Mouse (Mus musculus): ENCODE data around the gene Llcfc1. TPM values are rescaled to one million over a fixed set of nuclear protein-coding genes. Genes with fewer than 3 reads are reported as not detected.

Llcfc1 gene
- polyA plus RNA-seq (2012; rRNA removed; ENCODE audit: low replicate concordance), result 0.19 TPM in 1 of 2 replicates, not detected in the other

GRCm38 (mm10) chr6:41684131-41684530, at the start of gene Llcfc1:
Gene Llcfc1, plus strand, starts transcription at chr6:41684431.

GRCm38 (mm10) chr6:41636178-41636577, 48.1 kb upstream of the Llcfc1 start, which contains the start of gene Trpv6:
Gene Trpv6, minus strand, starts transcription at chr6:41636405.

GRCm38 (mm10) chr6:41680669-41681068, 3.6 kb upstream of the Llcfc1 start, which contains the start of gene Trpv5:
Gene Trpv5, minus strand, starts transcription at chr6:41680769.

GRCm38 (mm10) chr6:41704123-41704522, 19.9 kb downstream of the Llcfc1 start, which contains the start of gene Kel:
Gene Kel, minus strand, starts transcription at chr6:41704339.

Other genes with a start within 250 kb of the Llcfc1 start
- 29.5 TPM in 1 of 2 replicates, not detected in the other for gene Gm10334, start 238.3 kb upstream of the Llcfc1 start, polyA plus RNA-seq (2012; rRNA removed; ENCODE audit: low replicate concordance)
- 18.2 TPM in 1 of 2 replicates, not detected in the other for gene Prss1, start 225.5 kb upstream of the Llcfc1 start, polyA plus RNA-seq (2012; rRNA removed; ENCODE audit: low replicate concordance)
- 13.3 and 6,184 TPM in 2 replicates for gene Prss2, start 162.6 kb upstream of the Llcfc1 start, polyA plus RNA-seq (2012; rRNA removed; ENCODE audit: low replicate concordance)
- gene Ephb6, start 78.9 kb upstream of the Llcfc1 start, polyA plus RNA-seq (2012; rRNA removed; ENCODE audit: low replicate concordance), result 1.2 and 2.4 TPM in 2 replicates
- gene Trpv6, start 48.0 kb upstream of the Llcfc1 start, polyA plus RNA-seq (2012; rRNA removed; ENCODE audit: low replicate concordance), result 15.3 TPM in 1 of 2 replicates, not detected in the other
- not detected in 2 replicates for gene Trpv5, start 3.7 kb upstream of the Llcfc1 start, polyA plus RNA-seq (2012; rRNA removed; ENCODE audit: low replicate concordance)
- 0.07 TPM in 1 of 2 replicates, not detected in the other for gene Kel, start 19.9 kb downstream of the Llcfc1 start, polyA plus RNA-seq (2012; rRNA removed; ENCODE audit: low replicate concordance)
- not detected in 2 replicates for gene Olfr459, start 90.7 kb downstream of the Llcfc1 start, polyA plus RNA-seq (2012; rRNA removed; ENCODE audit: low replicate concordance)
- gene Pip, start 163.1 kb downstream of the Llcfc1 start, polyA plus RNA-seq (2012; rRNA removed; ENCODE audit: low replicate concordance), result not detected in 2 replicates
- not detected in 2 replicates for gene Sval2, start 168.6 kb downstream of the Llcfc1 start, polyA plus RNA-seq (2012; rRNA removed; ENCODE audit: low replicate concordance)

All from duodenum, adult 2 months (tissue).